Mouse (Mus musculus) megakaryocyte-erythroid progenitor cell, adult 5 weeks (primary cell): ENCODE results near the gene Zfp62. TPM values are rescaled to one million over a fixed set of nuclear protein-coding genes. Genes with fewer than 3 reads are reported as not detected.

Experiments
- polyA plus RNA-seq: library from polyadenylated mRNA; stranded (reverse); fragments of >175 nt; gene quantifications from 2 replicates; pipeline ENCODE4 v1.2.3, GENCODE M21; 2012

The Zfp62 gene
- polyA plus RNA-seq: 6.1 and 8.1 TPM in 2 replicates

GRCm38 (mm10) chr11:49203129-49203768 lies at the start of gene Zfp62:
Gene Zfp62 (plus strand): TSS chr11:49203292.

GRCm38 (mm10) chr11:49154077-49154476 lies 49.0 kb upstream of the Zfp62 start, which contains the start of gene Olfr1394:
Gene Olfr1394 (plus strand): TSS chr11:49154377.

DNA sequence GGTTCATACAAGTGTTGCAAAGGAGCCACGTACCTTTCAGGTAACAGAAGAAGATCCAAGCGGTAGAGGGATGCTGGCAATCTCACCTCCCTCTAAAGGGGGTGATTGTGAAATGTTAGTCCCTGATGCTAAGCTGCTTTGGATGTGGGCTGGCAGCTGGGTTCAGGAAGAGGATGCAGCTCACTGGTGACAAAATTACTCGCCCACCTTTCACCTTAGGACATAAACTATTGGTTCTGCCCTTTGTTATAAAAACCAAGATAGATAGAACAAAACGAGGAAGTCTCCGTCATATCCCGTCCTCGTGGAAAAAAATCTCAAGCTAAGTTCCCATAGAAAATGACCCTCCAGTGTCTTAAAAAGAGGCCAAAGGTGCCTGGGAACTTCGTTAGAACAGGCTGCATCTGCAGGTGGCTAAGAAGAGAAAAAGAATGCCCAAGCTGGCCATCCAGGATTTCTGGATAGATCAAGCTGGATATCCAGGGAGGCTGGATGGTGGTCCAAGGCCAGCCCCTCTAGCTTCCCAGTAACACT lies 16.1 kb upstream of the Zfp62 start, which contains the start of gene Btnl9:
Gene Btnl9 (minus strand): TSS at position 205 of the 534 bp plus-strand sequence.

GRCm38 (mm10) chr11:49243727-49244594 lies 40.9 kb downstream of the Zfp62 start, which contains the start of gene Mgat1:
Gene Mgat1 (plus strand): TSS chr11:49244191.

Other genes with a start within 250 kb of the Zfp62 start
- gene Olfr56, start 224.4 kb upstream of the Zfp62 start, polyA plus RNA-seq: 0.07 and 0.25 TPM in 2 replicates
- 0.24 and 0.49 TPM in 2 replicates for gene 9930111J21Rik1, start 223.9 kb upstream of the Zfp62 start, polyA plus RNA-seq
- not detected in 2 replicates for gene Gm12185, start 211.1 kb upstream of the Zfp62 start, polyA plus RNA-seq
- 0.30 and 0.52 TPM in 2 replicates for gene Tgtp1, start 209.1 kb upstream of the Zfp62 start, polyA plus RNA-seq
- gene 9930111J21Rik2, start 152.1 kb upstream of the Zfp62 start, polyA plus RNA-seq: 0.56 and 1.2 TPM in 2 replicates
- 2.0 and 2.4 TPM in 2 replicates for gene Tgtp2, start 139.1 kb upstream of the Zfp62 start, polyA plus RNA-seq
- gene Ifi47, start 126.7 kb upstream of the Zfp62 start, polyA plus RNA-seq: 1.7 and 3.0 TPM in 2 replicates
- not detected in 2 replicates for gene Olfr1396, start 88.4 kb upstream of the Zfp62 start, polyA plus RNA-seq
- 0.16 TPM in 1 of 2 replicates, not detected in the other for gene Olfr1395, start 61.0 kb upstream of the Zfp62 start, polyA plus RNA-seq
- gene Olfr1394, start 48.9 kb upstream of the Zfp62 start, polyA plus RNA-seq: not detected in 2 replicates
- gene Btnl9, start 16.1 kb upstream of the Zfp62 start, polyA plus RNA-seq: 2.5 and 3.4 TPM in 2 replicates
- gene Mgat1, start 40.9 kb downstream of the Zfp62 start, polyA plus RNA-seq: 80.0 and 139 TPM in 2 replicates
- gene Olfr1393, start 75.0 kb downstream of the Zfp62 start, polyA plus RNA-seq: not detected in 2 replicates
- not detected in 2 replicates for gene Olfr1392, start 82.0 kb downstream of the Zfp62 start, polyA plus RNA-seq
- not detected in 2 replicates for gene Olfr10, start 101.4 kb downstream of the Zfp62 start, polyA plus RNA-seq
- 0.10 TPM in 1 of 2 replicates, not detected in the other for gene Olfr1391, start 119.5 kb downstream of the Zfp62 start, polyA plus RNA-seq
- not detected in 2 replicates for gene Olfr1390, start 131.9 kb downstream of the Zfp62 start, polyA plus RNA-seq
- gene Olfr1389, start 219.8 kb downstream of the Zfp62 start, polyA plus RNA-seq: not detected in 2 replicates
- gene Olfr1388, start 233.3 kb downstream of the Zfp62 start, polyA plus RNA-seq: not detected in 2 replicates